Mouse (Mus musculus) brain, embryonic 18.5 days (tissue): Measurements from ENCODE around the gene Hoxc6.

ENCODE experiments used
- DNase-seq: peaks from one replicate; pipeline ENCODE4 v3.0.0-alpha.2; 2012; ENCODE audit warnings: low read depth, low spot score

The Hoxc6 gene

DNA sequence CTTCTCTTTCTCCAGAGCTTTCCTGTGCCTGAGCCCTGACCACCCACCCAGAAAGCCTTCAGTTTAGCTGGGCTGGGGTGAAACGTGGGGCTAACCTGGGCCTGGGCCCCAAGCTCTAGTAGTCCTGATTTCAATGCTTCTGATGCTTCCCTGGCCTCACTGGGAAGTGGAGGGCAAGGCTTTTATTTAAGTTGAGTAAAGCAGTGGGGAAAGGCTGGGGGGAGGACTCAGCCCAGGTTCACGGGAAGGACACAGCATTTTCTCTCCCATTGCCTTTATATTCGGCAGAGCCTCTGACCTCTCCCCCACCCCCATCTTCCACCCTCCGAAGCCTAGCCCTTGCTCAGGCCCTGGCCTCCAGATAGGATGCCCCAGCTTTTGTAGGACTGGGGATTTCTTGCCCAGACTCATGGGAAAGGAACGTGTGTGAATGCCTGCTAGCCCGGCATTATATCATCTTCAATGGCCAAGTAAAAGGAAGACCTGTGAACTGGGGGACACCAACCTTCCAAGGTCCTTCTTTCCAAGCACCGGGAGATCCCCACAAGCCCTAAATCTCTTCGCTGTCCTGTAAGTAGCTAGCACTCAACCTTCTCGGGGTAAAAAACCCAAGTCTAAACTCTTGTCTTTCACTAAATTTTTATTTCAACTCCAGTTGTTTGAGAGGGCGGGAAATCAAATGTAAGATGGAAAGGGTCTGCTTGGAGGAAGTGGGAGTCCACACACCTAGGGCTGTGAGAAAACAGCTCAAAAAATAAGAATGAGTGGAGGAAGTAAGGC lies 40.8 kb downstream of the Hoxc6 start:
- no peak for DNase-seq

- no peak for DNase-seq
Measured at GRCm38 (mm10) chr15:103039609-103040008, 41.6 kb downstream of the Hoxc6 start.

DNA sequence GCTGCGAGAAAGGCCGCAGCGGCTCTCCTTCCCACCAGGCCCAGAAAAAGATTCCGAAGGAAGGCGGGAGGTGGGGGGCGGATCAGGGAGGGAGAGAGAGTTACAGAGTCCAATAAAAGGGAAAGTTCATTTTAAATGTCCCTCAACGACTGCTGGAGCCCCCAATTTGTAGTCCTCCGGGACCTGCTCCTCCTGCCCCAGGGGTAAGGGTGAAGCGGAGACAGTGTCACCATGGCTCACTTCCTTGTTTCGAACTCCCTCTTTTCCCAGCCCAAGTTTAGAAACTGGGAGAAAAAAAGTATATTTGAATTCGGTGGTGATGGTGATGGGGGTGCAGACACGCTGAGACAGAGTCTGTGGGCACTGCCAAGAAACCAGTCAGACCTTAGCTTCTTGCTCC lies 42.5 kb downstream of the Hoxc6 start:
- no peak for DNase-seq

DNA sequence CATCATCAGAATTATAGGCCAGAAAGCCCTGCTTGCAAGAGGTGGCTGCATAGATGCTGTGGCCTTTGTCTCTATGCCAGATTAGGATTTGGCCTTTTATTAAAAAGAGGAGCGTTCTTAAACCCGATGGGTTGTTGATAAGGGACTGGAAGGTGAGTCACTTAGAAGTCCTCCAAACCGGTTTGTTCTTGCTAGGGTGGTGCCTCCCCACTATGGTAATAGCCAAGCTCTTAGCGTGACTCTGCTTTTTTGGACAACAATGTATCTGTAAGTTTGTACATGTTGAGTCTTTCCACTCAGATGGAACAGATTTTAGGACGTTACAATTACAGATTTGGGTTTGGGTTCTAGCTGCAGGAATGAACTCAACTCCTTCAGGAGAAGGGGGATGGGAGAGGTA lies 43.6 kb downstream of the Hoxc6 start:
- no peak for DNase-seq

- no peak for DNase-seq
Measured at GRCm38 (mm10) chr15:103042209-103042608, 44.2 kb downstream of the Hoxc6 start.

DNA sequence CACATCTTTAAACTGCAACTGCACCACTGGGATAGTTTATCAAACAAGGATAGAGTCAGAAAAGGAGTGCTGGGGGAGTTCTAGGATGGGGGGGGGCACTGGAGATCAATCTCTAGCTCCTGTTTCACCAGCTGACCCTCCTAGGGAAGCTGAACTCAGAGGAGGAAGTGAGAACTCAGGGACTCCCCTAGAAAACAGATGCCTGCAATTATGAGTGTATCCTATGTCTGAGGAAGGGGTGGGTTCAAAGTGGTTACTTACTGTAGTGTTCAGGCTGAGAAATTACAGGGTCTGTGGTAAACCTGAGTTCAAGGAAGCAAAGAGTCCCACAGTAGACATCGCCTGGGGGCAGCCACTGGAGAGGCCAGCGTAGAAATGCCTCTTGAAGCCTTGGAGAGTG lies 53.6 kb downstream of the Hoxc6 start:
- no peak for DNase-seq

GRCm38 (mm10) chr15:103053210-103053609 lies 55.2 kb downstream of the Hoxc6 start:
- no peak for DNase-seq

DNA sequence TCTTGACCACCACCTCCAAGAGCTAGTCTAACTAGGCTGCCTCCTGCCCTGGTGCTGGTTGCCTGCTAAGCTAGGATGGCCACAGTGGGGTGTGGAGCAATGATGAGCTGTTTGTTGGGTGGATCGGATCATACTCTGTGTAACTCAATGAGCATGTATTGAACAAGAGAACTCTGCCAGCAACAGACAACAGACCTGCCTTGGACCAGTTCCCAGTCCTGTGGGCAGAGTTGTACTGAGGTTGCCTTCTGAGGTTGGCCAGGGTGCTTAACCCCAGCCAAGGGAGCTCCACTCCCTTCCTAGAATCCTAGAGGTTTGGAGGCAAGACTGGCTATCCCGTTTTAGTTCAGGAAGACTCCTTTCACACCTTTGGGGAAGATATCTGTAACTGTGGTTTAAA lies 58.3 kb downstream of the Hoxc6 start:
- no peak for DNase-seq

DNA sequence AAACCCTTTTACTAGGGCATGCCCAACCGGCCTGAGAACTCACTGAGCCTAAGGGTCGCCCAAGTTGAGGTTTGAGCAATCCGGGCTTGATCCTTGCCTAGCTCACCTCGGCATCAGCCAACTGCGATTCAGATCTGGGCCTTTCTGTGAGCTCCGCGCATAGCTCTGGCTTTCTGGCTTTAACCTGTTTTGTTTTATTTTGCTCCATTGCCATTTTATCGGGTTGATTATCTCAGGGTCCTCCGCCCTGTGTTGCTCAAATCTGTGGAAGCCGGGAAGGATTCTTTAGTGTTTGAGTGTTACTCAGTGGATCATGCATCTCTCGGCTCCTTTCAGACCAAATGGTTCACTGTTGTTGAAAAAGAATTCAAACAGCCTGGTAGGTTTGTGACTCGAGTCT lies 60.7 kb downstream of the Hoxc6 start:
- DNase-seq, result no peak

GRCm38 (mm10) chr15:103059393-103059992 lies 61.4 kb downstream of the Hoxc6 start:
- no peak for DNase-seq

DNA sequence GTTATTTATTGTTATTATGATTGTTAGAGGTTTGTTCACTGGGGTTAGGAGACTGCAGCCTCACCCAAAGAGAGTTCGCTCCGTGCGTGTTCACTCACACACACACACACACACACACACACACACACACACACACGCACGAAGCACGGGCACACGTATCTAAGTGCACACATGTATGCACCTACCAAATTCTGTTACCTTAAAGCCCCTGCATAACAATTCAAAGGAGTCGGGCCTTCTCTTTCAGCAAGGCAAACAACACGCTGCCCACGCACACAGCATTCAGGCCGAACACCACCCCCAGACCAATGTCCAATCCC lies 61.9 kb downstream of the Hoxc6 start:
- no peak for DNase-seq

- no peak for DNase-seq
Measured at GRCm38 (mm10) chr15:103060341-103061130, 62.5 kb downstream of the Hoxc6 start.

DNA sequence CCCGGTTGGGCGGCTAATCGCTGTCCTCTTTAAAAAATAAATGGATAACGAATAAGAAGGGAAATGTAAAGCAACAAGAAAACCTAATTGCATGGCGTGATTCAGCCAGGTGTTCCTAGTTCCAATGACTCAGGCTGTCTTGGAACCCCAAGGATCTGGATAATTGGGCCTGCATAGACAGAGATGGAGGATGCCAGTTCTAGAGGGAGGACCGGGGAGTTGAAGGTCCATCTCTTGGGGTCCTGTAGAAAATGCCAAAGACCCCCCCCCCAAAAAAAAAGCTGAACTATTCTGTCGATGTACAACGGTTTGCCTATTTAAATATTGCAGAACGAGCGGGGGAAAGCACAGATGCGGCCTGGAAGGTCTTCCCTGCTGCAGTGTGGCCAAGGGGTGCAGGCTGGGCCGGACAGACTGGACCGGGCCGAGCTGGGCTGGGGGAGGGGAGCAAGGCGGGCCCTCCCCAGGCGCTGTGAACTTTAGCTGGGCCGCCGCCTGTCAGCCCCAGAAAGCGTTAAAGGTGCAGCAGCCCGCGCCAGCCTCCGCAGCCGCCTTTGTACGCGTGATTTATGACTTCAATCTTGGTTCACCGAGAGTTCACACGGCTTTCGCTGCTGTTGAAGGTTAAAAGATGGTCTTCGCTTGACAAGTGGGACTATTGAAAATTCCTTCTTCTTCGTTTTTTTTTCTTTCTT lies 63.2 kb downstream of the Hoxc6 start:
- no peak for DNase-seq
